Mouse (Mus musculus) cortical plate, adult 2 months (tissue): ENCODE data around the gene Lyz2. TPM values are rescaled to one million over a fixed set of nuclear protein-coding genes. Genes with fewer than 3 reads are reported as not detected.
"Not testable (repeated sequence)": the region's sequence is repeated elsewhere in the genome, so short reads cannot be mapped to it uniquely, and the experiment has no call there.

Experiments used
- H3K27ac ChIP-seq: fragments of 200-500 bp; 2 replicates; pipeline ENCODE4 v1.5.1; 2012; ENCODE audit warnings: low read length, control low read depth, inconsistent platforms; ENCODE audit not compliant: insufficient read depth
- H3K4me1 ChIP-seq: fragments of 200-500 bp; 2 replicates; pipeline ENCODE4 v1.6.1; 2011; ENCODE audit warnings: low read length; ENCODE audit not compliant: control insufficient read depth, insufficient read depth
- H3K4me3 ChIP-seq: fragments of 200-500 bp; 2 replicates; pipeline ENCODE4 v1.5.1; 2011; ENCODE audit warnings: mild to moderate bottlenecking, low read length, control low read depth; ENCODE audit not compliant: insufficient read depth
- CTCF ChIP-seq: fragments of 200-500 bp; IDR thresholded peaks from 2 replicates; pipeline ENCODE4 v1.5.1; 2011; ENCODE audit warnings: mild to moderate bottlenecking, control low read depth, low read length; ENCODE audit not compliant: insufficient read depth; ENCODE audit errors: extremely low read depth
- POLR2A ChIP-seq: fragments of 200-500 bp; IDR thresholded peaks from 2 replicates; pipeline ENCODE4 v1.6.1; 2011; ENCODE audit warnings: mild to moderate bottlenecking, low read length, control low read depth; ENCODE audit not compliant: insufficient read depth; ENCODE audit errors: extremely low read depth
- polyA plus RNA-seq: library from polyadenylated mRNA; depleted of rRNA; stranded (reverse); fragments of >200 nt; gene quantifications from 2 replicates; pipeline ENCODE4 v1.2.3, GENCODE M21; 2012

Lyz2 gene
- polyA plus RNA-seq, 1 experiment = 15.3 TPM

GRCm38 (mm10) chr10:117286366-117286970 lies 4.3 kb upstream of the Lyz2 start:
- H3K4me1 ChIP-seq = no peaks in the 10 kb centered on the region
- H3K27ac ChIP-seq = no peak overlapping the region
- no peak for TF ChIP-seq POLR2A
- TF ChIP-seq CTCF = no peak
- no peak overlapping the region for H3K4me3 ChIP-seq

GRCm38 (mm10) chr10:117285584-117285983 lies 3.5 kb upstream of the Lyz2 start:
- H3K27ac ChIP-seq, H3K4me1 ChIP-seq, H3K4me3 ChIP-seq: not testable (repeated sequence)

DNA sequence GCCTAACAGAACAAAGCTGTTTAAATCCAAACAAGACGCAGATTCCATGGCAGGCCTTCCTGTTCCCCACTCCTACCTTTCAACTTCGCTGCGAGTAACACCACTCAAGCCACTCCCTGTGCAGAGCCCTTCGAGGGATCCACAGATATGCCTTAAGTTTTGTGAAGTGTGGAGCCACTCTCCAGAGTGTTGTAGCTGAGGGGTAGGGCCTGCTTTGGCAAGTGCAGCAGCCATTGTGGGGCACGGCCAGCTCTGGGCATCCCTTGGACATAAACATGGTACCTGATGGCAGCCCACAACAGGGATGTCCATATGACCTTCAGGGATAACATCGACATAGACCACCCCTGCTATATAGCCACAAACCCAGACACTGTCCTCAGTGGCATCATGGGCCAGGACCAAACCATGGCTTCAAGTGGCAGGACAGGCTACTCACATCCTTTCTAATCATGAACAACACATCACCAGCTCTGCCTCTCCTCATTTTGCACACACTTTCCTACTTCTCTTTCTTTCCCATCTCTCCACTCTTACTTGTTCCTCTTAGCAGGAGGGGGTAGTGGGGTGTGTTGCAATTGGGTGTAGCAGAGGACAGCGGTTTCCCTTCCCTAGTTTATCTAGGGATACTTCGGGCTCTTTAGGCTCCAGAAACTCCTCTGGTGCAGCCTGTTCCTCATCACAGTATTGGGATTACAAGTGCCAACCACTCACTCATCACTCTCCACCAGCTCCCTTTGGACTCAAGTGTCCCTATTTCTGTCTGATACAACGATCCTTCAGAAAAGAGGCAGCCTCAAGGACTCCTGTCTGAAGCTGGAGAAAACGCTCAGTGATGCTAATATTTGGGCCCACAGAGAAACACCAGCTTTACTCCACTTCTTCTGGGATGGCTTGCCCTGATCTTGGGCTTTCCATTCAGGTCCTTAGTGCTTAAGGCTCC lies 2.7 kb upstream of the Lyz2 start:
- no peaks in the 10 kb centered on the region for H3K4me1 ChIP-seq
- TF ChIP-seq POLR2A (no peak), CTCF (no peak)
- H3K4me3 ChIP-seq = no peak overlapping the region
- no peak overlapping the region for H3K27ac ChIP-seq

- no peak overlapping the region for H3K4me3 ChIP-seq
- TF ChIP-seq CTCF (no peak), POLR2A (no peak)
- no peak overlapping the region for H3K27ac ChIP-seq
- no peaks in the 10 kb centered on the region for H3K4me1 ChIP-seq
Measured at GRCm38 (mm10) chr10:117283871-117284577, 1.9 kb upstream of the Lyz2 start.

- not testable (repeated sequence) for H3K27ac ChIP-seq, H3K4me1 ChIP-seq, H3K4me3 ChIP-seq
Measured at GRCm38 (mm10) chr10:117283196-117283595, 1.1 kb upstream of the Lyz2 start.

DNA sequence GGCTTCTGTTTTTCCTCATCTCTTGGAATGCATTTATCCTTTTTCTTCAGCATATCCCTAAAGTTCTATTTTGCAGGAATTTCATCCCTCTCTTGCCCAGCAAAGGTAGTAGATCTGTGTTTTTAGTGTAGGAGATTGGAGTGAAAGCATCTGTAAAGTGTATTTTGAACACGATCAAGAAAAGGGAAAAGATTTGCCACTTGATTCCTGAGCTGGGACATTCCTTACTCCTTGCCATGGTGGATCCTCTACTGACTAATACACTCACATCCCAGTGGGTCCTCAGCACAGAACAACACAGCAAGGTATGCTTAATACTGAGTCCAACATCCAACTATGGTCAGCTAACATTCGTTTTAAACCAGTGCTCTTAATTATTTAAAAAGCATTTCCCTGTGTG lies 430 bp upstream of the Lyz2 start:
- Histone ChIP-seq H3K4me1 (no peaks in the 10 kb centered on the region), H3K27ac (no peak overlapping the region), H3K4me3 (no peak overlapping the region)
- TF ChIP-seq CTCF (no peak), POLR2A (no peak)

GRCm38 (mm10) chr10:117281381-117281920 lies 670 bp downstream of the Lyz2 start:
- no peak overlapping the region for H3K27ac ChIP-seq
- no peaks in the 10 kb centered on the region for H3K4me1 ChIP-seq

DNA sequence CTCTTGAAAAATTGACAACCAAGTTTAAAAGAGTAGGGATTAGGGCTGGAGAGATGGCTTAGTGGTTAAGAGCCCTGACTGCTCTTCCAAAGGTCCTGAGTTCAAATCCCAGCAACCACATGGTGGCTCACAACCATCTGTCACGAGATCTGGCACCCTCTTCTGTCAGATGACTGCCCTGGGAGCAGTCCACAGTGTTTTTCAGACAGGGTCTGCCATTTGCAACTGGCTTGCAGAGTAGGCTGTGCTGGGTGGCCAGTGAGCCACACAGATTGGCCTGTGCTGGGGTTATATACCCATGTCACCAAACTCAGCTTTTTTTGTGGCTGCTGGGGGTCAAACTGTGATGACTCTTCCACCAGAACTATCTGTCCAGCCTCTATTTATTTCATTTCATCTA lies 2.1 kb downstream of the Lyz2 start:
- Histone ChIP-seq H3K4me3 (no peak overlapping the region), H3K27ac (no peak overlapping the region), H3K4me1 (no peaks in the 10 kb centered on the region)
- no peak for TF ChIP-seq POLR2A
- TF ChIP-seq CTCF = no peak

More at GRCm38 (mm10) chr10:117281381-117281920, 670 bp downstream of the Lyz2 start:
- no peak overlapping the region for H3K4me3 ChIP-seq
- TF ChIP-seq CTCF (no peak), POLR2A (no peak)

DNA sequence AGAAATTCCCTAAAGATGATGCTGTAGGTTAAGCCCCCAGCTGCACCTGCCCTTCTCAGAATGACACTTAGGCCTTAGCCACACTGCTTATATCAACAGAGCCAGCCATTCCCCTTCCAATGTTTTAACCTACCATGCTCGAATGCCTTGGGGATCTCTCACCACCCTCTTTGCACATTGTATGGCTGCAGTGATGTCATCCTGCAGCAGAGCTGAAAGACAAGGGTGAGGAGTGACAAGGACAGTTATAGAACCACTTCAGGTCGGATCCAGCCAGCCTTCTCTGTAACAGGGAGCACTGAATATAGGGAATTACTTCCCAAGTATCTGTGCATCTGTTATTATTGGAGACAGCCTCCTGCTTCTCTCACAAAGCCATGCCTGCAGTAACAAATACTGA lies 3.6 kb downstream of the Lyz2 start:
- not testable (repeated sequence) for H3K27ac ChIP-seq, H3K4me1 ChIP-seq, H3K4me3 ChIP-seq

DNA sequence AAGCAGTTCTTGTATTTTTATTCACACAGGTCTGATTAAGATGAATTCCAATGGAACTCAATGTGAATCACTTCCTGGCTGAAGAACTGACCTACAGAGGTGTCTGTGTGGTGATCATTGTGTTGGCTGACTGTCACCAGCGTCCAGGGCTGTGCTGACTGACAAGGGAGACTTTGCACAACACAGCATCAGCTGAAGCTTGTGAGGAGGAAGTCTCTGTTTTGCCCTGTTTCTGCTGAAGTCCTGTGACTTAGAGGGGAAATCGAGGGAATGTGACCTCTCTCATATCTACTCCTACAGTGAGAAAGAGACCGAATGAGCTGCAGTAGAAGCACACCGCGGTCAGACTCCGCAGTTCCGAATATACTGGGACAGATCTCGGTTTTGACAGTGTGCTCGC lies 4.3 kb downstream of the Lyz2 start:
- H3K27ac ChIP-seq, H3K4me1 ChIP-seq, H3K4me3 ChIP-seq: not testable (repeated sequence)
